Mouse (Mus musculus) stomach, postnatal 0 days (tissue): ENCODE data around the gene Noxo1.

Experiments used
- CTCF ChIP-seq: IDR thresholded peaks from 2 replicates; pipeline ENCODE4 v1.5.1; 2016; ENCODE audit warnings: antibody characterized with exemption, low read depth, mild to moderate bottlenecking, moderate library complexity
- EP300 ChIP-seq: optimal IDR thresholded peaks from 2 replicates; pipeline ENCODE3; 2016; ENCODE audit warnings: antibody characterized with exemption

DNA sequence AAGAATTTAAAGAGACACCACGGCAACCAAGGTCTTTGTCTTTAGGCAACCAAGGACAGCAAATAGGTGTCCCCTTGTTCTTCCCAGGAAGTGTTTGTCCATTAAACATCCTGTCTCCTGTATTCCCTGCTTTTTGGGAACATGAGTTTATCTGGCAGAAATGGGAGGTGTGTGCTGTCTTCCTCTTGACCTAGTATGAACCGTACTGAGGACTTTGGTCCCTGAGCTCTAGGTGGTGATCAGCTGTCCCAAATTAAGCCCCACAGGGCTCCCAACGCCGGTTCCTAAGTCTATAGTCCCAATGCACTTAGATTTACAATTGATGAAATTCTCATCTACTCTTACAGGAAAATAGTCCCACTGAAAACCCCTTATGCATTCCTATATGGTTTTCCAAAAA, 45.3 kb upstream of the Noxo1 start:
- TF ChIP-seq EP300 (no peak), CTCF (no peak)
